Mouse (Mus musculus): ENCODE results near the gene Gpank1. TPM values are rescaled to one million over a fixed set of nuclear protein-coding genes. Genes with fewer than 3 reads are reported as not detected.

Gpank1 gene
- polyA plus RNA-seq, 1 experiment: 17.4 TPM

- no peaks in the 10 kb centered on the region for H3K27me3 ChIP-seq (ENCODE audit: control insufficient read depth, insufficient read depth, insufficient read length)
- H3K79me2 ChIP-seq (ENCODE audit: control insufficient read depth, insufficient read depth): peaks cover 33% of the 10 kb centered on the region
- no peaks in the 10 kb centered on the region for H3K36me3 ChIP-seq (ENCODE audit: control insufficient read depth, insufficient read depth)
- H3K4me3 ChIP-seq: no peak within 1 kb of the TSS
- no peak within 1 kb of the TSS for H3ac ChIP-seq (ENCODE audit: control insufficient read depth, insufficient read length)
- TF ChIP-seq USF1 (IDR thresholded peaks at IDR 0.05; ENCODE audit: low read depth) (no peak), REST (IDR thresholded peaks at IDR 0.05; ENCODE audit: insufficient read depth, insufficient read length) (no peak), MYOD1 (IDR thresholded peaks at IDR 0.05; ENCODE audit: control insufficient read depth in 1 of 3, insufficient read length in 2 of 3, low read depth in 2 of 3) (no peak), POLR2AphosphoS2 (IDR thresholded peaks at IDR 0.05; ENCODE audit: insufficient read length, low read depth) (no peak), TCF12 (IDR thresholded peaks at IDR 0.05; ENCODE audit: insufficient read depth, poor library complexity, severe bottlenecking) (no peak), TCF3 (IDR thresholded peaks at IDR 0.05; ENCODE audit: insufficient read length, low read depth) (no peak), SRF (IDR thresholded peaks at IDR 0.05; ENCODE audit: control insufficient read depth, insufficient read length, low read depth) (no peak), MAX (IDR thresholded peaks at IDR 0.05; ENCODE audit: low read depth) (no peak), POLR2A (IDR thresholded peaks at IDR 0.05; ENCODE audit: insufficient read length, low read depth) (no peak), E2F4 (IDR thresholded peaks at IDR 0.05; ENCODE audit: insufficient read depth) (no peak)
- no peak within 1 kb of the TSS for H3K4me2 ChIP-seq (ENCODE audit: low read depth)
Measured at GRCm38 (mm10) chr17:35131500-35132173, 10.4 kb downstream of the Gpank1 start, which contains the start of gene Apom. Apom (minus strand) TSS chr17:35132050.

- Histone ChIP-seq H3K4me3 (no peak overlapping the region), H3K79me2 (ENCODE audit: control insufficient read depth, insufficient read depth) (peaks cover 33% of the 10 kb centered on the region), H3K27me3 (ENCODE audit: control insufficient read depth, insufficient read depth, insufficient read length) (no peaks in the 10 kb centered on the region), H3ac (ENCODE audit: control insufficient read depth, insufficient read length) (no peak overlapping the region), H3K4me2 (ENCODE audit: low read depth) (no peak overlapping the region), H3K36me3 (ENCODE audit: control insufficient read depth, insufficient read depth) (no peaks in the 10 kb centered on the region)
- TF ChIP-seq CEBPB (IDR thresholded peaks at IDR 0.05; ENCODE audit: insufficient read depth, poor library complexity, severe bottlenecking): no peak
- no peak for TF ChIP-seq TCF12 (IDR thresholded peaks at IDR 0.05; ENCODE audit: insufficient read depth, poor library complexity, severe bottlenecking)
- TF ChIP-seq USF1 (IDR thresholded peaks at IDR 0.05; ENCODE audit: low read depth): no peak
- no peak for TF ChIP-seq TCF3 (IDR thresholded peaks at IDR 0.05; ENCODE audit: insufficient read length, low read depth)
- no peak for TF ChIP-seq MYOD1 (IDR thresholded peaks at IDR 0.05; ENCODE audit: control insufficient read depth in 1 of 3, insufficient read length in 2 of 3, low read depth in 2 of 3)
- no peak for TF ChIP-seq POLR2A (IDR thresholded peaks at IDR 0.05; ENCODE audit: insufficient read length, low read depth)
- no peak for TF ChIP-seq MAX (IDR thresholded peaks at IDR 0.05; ENCODE audit: low read depth)
- no peak for TF ChIP-seq REST (IDR thresholded peaks at IDR 0.05; ENCODE audit: insufficient read depth, insufficient read length)
- TF ChIP-seq POLR2AphosphoS2 (IDR thresholded peaks at IDR 0.05; ENCODE audit: insufficient read length, low read depth): no peak
- no peak for TF ChIP-seq E2F4 (IDR thresholded peaks at IDR 0.05; ENCODE audit: insufficient read depth)
- TF ChIP-seq SRF (IDR thresholded peaks at IDR 0.05; ENCODE audit: control insufficient read depth, insufficient read length, low read depth): no peak
- no peak for TF ChIP-seq MYOG (IDR thresholded peaks at IDR 0.05; ENCODE audit: control insufficient read depth in 1 of 3, insufficient read depth in 1 of 3, insufficient read length in 2 of 3, low read depth in 2 of 3)
Measured at GRCm38 (mm10) chr17:35132174-35132560, 10.9 kb downstream of the Gpank1 start.

- H3K4me2 ChIP-seq (ENCODE audit: low read depth): no peak overlapping the region
- H3K79me2 ChIP-seq (ENCODE audit: control insufficient read depth, insufficient read depth): peaks cover 33% of the 10 kb centered on the region
- no peak overlapping the region for H3K4me3 ChIP-seq
- no peak overlapping the region for H3ac ChIP-seq (ENCODE audit: control insufficient read depth, insufficient read length)
- no peak for TF ChIP-seq E2F4 (IDR thresholded peaks at IDR 0.05; ENCODE audit: insufficient read depth)
- TF ChIP-seq POLR2A (IDR thresholded peaks at IDR 0.05; ENCODE audit: insufficient read length, low read depth): no peak
- no peak for TF ChIP-seq SRF (IDR thresholded peaks at IDR 0.05; ENCODE audit: control insufficient read depth, insufficient read length, low read depth)
- TF ChIP-seq TCF3 (IDR thresholded peaks at IDR 0.05; ENCODE audit: insufficient read length, low read depth): no peak
- no peak for TF ChIP-seq TCF12 (IDR thresholded peaks at IDR 0.05; ENCODE audit: insufficient read depth, poor library complexity, severe bottlenecking)
- TF ChIP-seq REST (IDR thresholded peaks at IDR 0.05; ENCODE audit: insufficient read depth, insufficient read length): no peak
- H3K27me3 ChIP-seq (ENCODE audit: control insufficient read depth, insufficient read depth, insufficient read length): no peaks in the 10 kb centered on the region
- H3K36me3 ChIP-seq (ENCODE audit: control insufficient read depth, insufficient read depth): peaks cover 3% of the 10 kb centered on the region
Measured at GRCm38 (mm10) chr17:35133517-35133916, 12.3 kb downstream of the Gpank1 start.

GRCm38 (mm10) chr17:35134801-35135590 is 13.7 kb downstream of the Gpank1 start, which contains the start of gene Bag6:
Bag6 (plus strand) TSS chr17:35135178.
- Histone ChIP-seq H3K27me3 (ENCODE audit: control insufficient read depth, insufficient read depth, insufficient read length) (no peaks in the 10 kb centered on the region), H3ac (ENCODE audit: control insufficient read depth, insufficient read length) (peak within 1 kb of the TSS; percentile 94), H3K36me3 (ENCODE audit: control insufficient read depth, insufficient read depth) (peaks cover 12% of the 10 kb centered on the region), H3K4me3 (peak within 1 kb of the TSS; percentile 89), H3K79me2 (ENCODE audit: control insufficient read depth, insufficient read depth) (peaks cover 48% of the 10 kb centered on the region), H3K4me2 (ENCODE audit: low read depth) (peak within 1 kb of the TSS; percentile 94)
- peak; percentile 99 for TF ChIP-seq MAX (IDR thresholded peaks at IDR 0.05; ENCODE audit: low read depth)
- no peak for TF ChIP-seq MYOG (IDR thresholded peaks at IDR 0.05; ENCODE audit: control insufficient read depth in 1 of 3, insufficient read depth in 1 of 3, insufficient read length in 2 of 3, low read depth in 2 of 3)
- no peak for TF ChIP-seq TCF12 (IDR thresholded peaks at IDR 0.05; ENCODE audit: insufficient read depth, poor library complexity, severe bottlenecking)
- TF ChIP-seq E2F4 (IDR thresholded peaks at IDR 0.05; ENCODE audit: insufficient read depth): peak; percentile 39
- TF ChIP-seq TCF3 (IDR thresholded peaks at IDR 0.05; ENCODE audit: insufficient read length, low read depth): no peak
- no peak for TF ChIP-seq POLR2A (IDR thresholded peaks at IDR 0.05; ENCODE audit: insufficient read length, low read depth)
- TF ChIP-seq USF1 (IDR thresholded peaks at IDR 0.05; ENCODE audit: low read depth): no peak
- TF ChIP-seq CEBPB (IDR thresholded peaks at IDR 0.05; ENCODE audit: insufficient read depth, poor library complexity, severe bottlenecking): no peak

Data from myocyte (in vitro differentiated cells).